In genomic region chr4:116722230-116722629, GRCm38 (mm10) we compare ENCODE assay signal across 9 mouse cellular contexts. TPM values are rescaled to one million over a fixed set of nuclear protein-coding genes. Genes with fewer than 3 reads are reported as not detected.
DNase-seq lines count a peak whose midpoint lies in the region; ATAC-seq and TF ChIP-seq lines count a peak whose summit lies in the region.
"Had no signal": no experiment of that assay in that cellular context is flagged by ENCODE, and none has a peak within 500 bp of the region (broad histone marks: within the 10 kb centered on the region; RNA-seq: fewer than 3 reads in every experiment).

No protein-coding gene starts in this region.

- H3K4me1 ChIP-seq in hindbrain, embryonic 12.5 days, result peaks cover 15% of the 10 kb centered on the region
- peaks cover 13% of the 10 kb centered on the region for H3K4me1 ChIP-seq in hindbrain, embryonic 13.5 days (replicated peaks)
- 0 out of 2 replicates have a peak, but pooled peaks cover 4% of the 10 kb centered on the region for H3K4me1 ChIP-seq in limb, embryonic 12.5 days (replicated peaks)

- peaks cover 63% of the 10 kb centered on the region for H3K79me2 ChIP-seq in C2C12 (ENCODE audit: control insufficient read depth, insufficient read depth)

- peak; percentile 51 for DNase-seq in ZHBTc4 (ENCODE audit: low read depth, low spot score)
- DNase-seq in right cerebral cortex, adult 18-20 months, result no peak
- DNase-seq in spleen, postnatal 36 days (ENCODE audit: low spot score in 2 of 2), result no peak
- DNase-seq in layer of hippocampus, adult 9-11 months, result no peak
- DNase-seq: spleen, adult 18-20 months had no signal

- no peak overlapping the region for H3K9ac ChIP-seq in hindbrain, embryonic 12.5 days
- no peak overlapping the region for H3K9ac ChIP-seq in hindbrain, embryonic 13.5 days
- no peak overlapping the region; the same call in 1 of the 2 replicates for H3K9ac ChIP-seq in limb, embryonic 12.5 days (replicated peaks)

- no peaks in the 10 kb centered on the region for H3K9me3 ChIP-seq in hindbrain, embryonic 12.5 days (replicated peaks)
- no peaks in the 10 kb centered on the region for H3K9me3 ChIP-seq in hindbrain, embryonic 13.5 days
- H3K9me3 ChIP-seq in limb, embryonic 12.5 days, result no peaks in the 10 kb centered on the region

- H3K27me3 ChIP-seq in hindbrain, embryonic 12.5 days, result 0 out of 2 replicates have a peak, but pooled peaks cover 3% of the 10 kb centered on the region
- H3K27me3 ChIP-seq in hindbrain, embryonic 13.5 days, result peaks cover 2% of the 10 kb centered on the region; the same call in 1 of the 2 replicates
- no peaks in the 10 kb centered on the region for H3K27me3 ChIP-seq in C2C12 (ENCODE audit: control insufficient read depth, insufficient read depth, insufficient read length)
- no peaks in the 10 kb centered on the region for H3K27me3 ChIP-seq in limb, embryonic 12.5 days

- TF ChIP-seq CTCF in C2C12 (IDR thresholded peaks at IDR 0.05; ENCODE audit: control insufficient read depth, insufficient read depth, insufficient read length), result no peak

- ATAC-seq in hindbrain, embryonic 12.5 days (ENCODE audit: low FRiP score), result no peak
- no peak for ATAC-seq in hindbrain, embryonic 13.5 days (ENCODE audit: low FRiP score)
- no peak for ATAC-seq in limb, embryonic 12.5 days (ENCODE audit: insufficient number of reproducible peaks, insufficient read depth, low FRiP score, low TSS enrichment, low read depth)

- 37% methylated on average over 7 of the region's 7 CpGs for WGBS in hindbrain, embryonic 12.5 days
- 45% methylated on average over 7 of the region's 7 CpGs for WGBS in hindbrain, embryonic 13.5 days
- 38% methylated on average over 7 of the region's 7 CpGs for WGBS in limb, embryonic 12.5 days

- H3K4me3 ChIP-seq in hindbrain, embryonic 12.5 days, result 0 out of 2 replicates have a peak overlapping the region, but pooled peaks have one; percentile 4
- H3K4me3 ChIP-seq in hindbrain, embryonic 13.5 days, result no peak overlapping the region
- peak overlapping the region; percentile 61 for H3K4me3 ChIP-seq in C2C12 (ENCODE audit: insufficient read depth, poor library complexity, severe bottlenecking)
- no peak overlapping the region for H3K4me3 ChIP-seq in limb, embryonic 12.5 days (replicated peaks)

- no peaks in the 10 kb centered on the region for H3K36me3 ChIP-seq in hindbrain, embryonic 12.5 days
- H3K36me3 ChIP-seq in hindbrain, embryonic 13.5 days, result no peaks in the 10 kb centered on the region
- H3K36me3 ChIP-seq in C2C12 (ENCODE audit: control insufficient read depth, insufficient read depth), result peaks cover 10% of the 10 kb centered on the region
- no peaks in the 10 kb centered on the region for H3K36me3 ChIP-seq in limb, embryonic 12.5 days

- H3K79me3 ChIP-seq in C2C12 (ENCODE audit: low read depth), result peaks cover 50% of the 10 kb centered on the region

- H3K4me2 ChIP-seq in hindbrain, embryonic 12.5 days (replicated peaks), result peak overlapping the region; percentile 90
- no peak overlapping the region for H3K4me2 ChIP-seq in hindbrain, embryonic 13.5 days
- peak overlapping the region; percentile 73 for H3K4me2 ChIP-seq in limb, embryonic 12.5 days

- H3K27ac ChIP-seq in hindbrain, embryonic 12.5 days, result no peak overlapping the region
- no peak overlapping the region for H3K27ac ChIP-seq in hindbrain, embryonic 13.5 days
- H3K27ac ChIP-seq in limb, embryonic 12.5 days, result no peak overlapping the region

- H3ac ChIP-seq in C2C12 (ENCODE audit: control insufficient read depth, insufficient read length, low read depth), result peak overlapping the region; percentile 70

TF ChIP-seq in C2C12, 6 proteins besides CTCF, POLR2A, EP300 and RAD21:
- TF ChIP-seq MAX (IDR thresholded peaks at IDR 0.05), result no peak
- no peak for TF ChIP-seq USF1 (IDR thresholded peaks at IDR 0.05; ENCODE audit: low read depth)
- TF ChIP-seq CEBPB (IDR thresholded peaks at IDR 0.05; ENCODE audit: low read depth), result no peak
- TF ChIP-seq FOSL1 (IDR thresholded peaks at IDR 0.05; ENCODE audit: insufficient read depth, low read length, poor library complexity, severe bottlenecking), result no peak
- TF ChIP-seq MYOD1 (IDR thresholded peaks at IDR 0.05; ENCODE audit: control insufficient read depth, insufficient read length, low read depth), result no peak
- no peak for TF ChIP-seq MYOG (IDR thresholded peaks at IDR 0.05; ENCODE audit: control insufficient read depth, extremely low read depth, insufficient read length)

RNA-seq across cellular contexts. Expression of gene Tesk2, which starts 1.5 kb away (rescaled TPM):
- 6.9 and 7.4 TPM in 2 replicates for polyA plus RNA-seq in hindbrain, embryonic 12.5 days (2016; fragmentation: Nextera tagmentation; extraction: Ambion mirVana)
- 3.2 and 3.7 TPM in 2 replicates for polyA plus RNA-seq in hindbrain, embryonic 13.5 days (2015; fragmentation: Nextera tagmentation; extraction: Ambion mirVana)
- polyA plus RNA-seq in C2C12 (2012; fragmentation: generic; extraction: Trizol), result 12.0 TPM
- polyA plus RNA-seq in limb, embryonic 12.5 days (2016; fragmentation: Nextera tagmentation; extraction: Ambion mirVana), result 13.2 and 13.5 TPM in 2 replicates

RNA-seq across cellular contexts. Expression of gene Ccdc163, which starts 13.9 kb away (rescaled TPM):
- 22.4 and 23.6 TPM in 2 replicates for polyA plus RNA-seq in hindbrain, embryonic 12.5 days (2016; fragmentation: Nextera tagmentation; extraction: Ambion mirVana)
- polyA plus RNA-seq in hindbrain, embryonic 13.5 days (2015; fragmentation: Nextera tagmentation; extraction: Ambion mirVana), result 16.6 and 19.3 TPM in 2 replicates
- polyA plus RNA-seq in C2C12 (2012; fragmentation: generic; extraction: Trizol), result 22.0 TPM
- 27.1 and 27.5 TPM in 2 replicates for polyA plus RNA-seq in limb, embryonic 12.5 days (2016; fragmentation: Nextera tagmentation; extraction: Ambion mirVana)

RNA-seq across cellular contexts. Expression of gene Mmachc, which starts 14.0 kb away (rescaled TPM):
- 26.0 and 26.2 TPM in 2 replicates for polyA plus RNA-seq in hindbrain, embryonic 12.5 days (2016; fragmentation: Nextera tagmentation; extraction: Ambion mirVana)
- polyA plus RNA-seq in hindbrain, embryonic 13.5 days (2015; fragmentation: Nextera tagmentation; extraction: Ambion mirVana), result 24.3 and 29.7 TPM in 2 replicates
- 12.5 TPM for polyA plus RNA-seq in C2C12 (2012; fragmentation: generic; extraction: Trizol)
- 25.2 and 27.9 TPM in 2 replicates for polyA plus RNA-seq in limb, embryonic 12.5 days (2016; fragmentation: Nextera tagmentation; extraction: Ambion mirVana)

RNA-seq across cellular contexts. Expression of gene Prdx1, which starts 36.9 kb away (rescaled TPM):
- 731 and 767 TPM in 2 replicates for polyA plus RNA-seq in hindbrain, embryonic 12.5 days (2016; fragmentation: Nextera tagmentation; extraction: Ambion mirVana)
- polyA plus RNA-seq in hindbrain, embryonic 13.5 days (2015; fragmentation: Nextera tagmentation; extraction: Ambion mirVana), result 475 TPM in 2 replicates
- 459 TPM for polyA plus RNA-seq in C2C12 (2012; fragmentation: generic; extraction: Trizol)
- polyA plus RNA-seq in limb, embryonic 12.5 days (2016; fragmentation: Nextera tagmentation; extraction: Ambion mirVana), result 1,153 and 1,285 TPM in 2 replicates

Comparison
In these comparisons a context has a peak if more than half of its experiments do, and no peak if none do; other contexts are left out.
1. H3K4me3 ChIP-seq: peak in hindbrain, embryonic 12.5 days (single experiment) and C2C12 (single experiment); none in hindbrain, embryonic 13.5 days (single experiment) and limb, embryonic 12.5 days (single experiment).